Mouse (Mus musculus) thymus, postnatal 4 days (tissue): Measurements from ENCODE around the gene Tacr1.
A peak's percentile ranks its signal among the peaks of the same experiment; 100 is the strongest.

Experiments
- DNase-seq: peaks from one replicate; pipeline ENCODE4 v3.0.0; 2021

Tacr1 gene

GRCm38 (mm10) chr6:82525107-82525867 is 123.2 kb downstream of the Tacr1 start:
- DNase-seq, result no peak

- no peak for DNase-seq
Observed at GRCm38 (mm10) chr6:82528631-82529030, 126.5 kb downstream of the Tacr1 start.

GRCm38 (mm10) chr6:82536641-82537040 is 134.5 kb downstream of the Tacr1 start:
- no peak for DNase-seq

GRCm38 (mm10) chr6:82549270-82549669 is 147.1 kb downstream of the Tacr1 start:
- peak; percentile 13 for DNase-seq

GRCm38 (mm10) chr6:82575445-82575844 is 173.3 kb downstream of the Tacr1 start:
- no peak for DNase-seq

- DNase-seq, result no peak
Observed at GRCm38 (mm10) chr6:82585396-82585795, 183.3 kb downstream of the Tacr1 start.

- DNase-seq, result no peak
Observed at GRCm38 (mm10) chr6:82589387-82589786, 187.3 kb downstream of the Tacr1 start.

GRCm38 (mm10) chr6:82595461-82596090 is 193.4 kb downstream of the Tacr1 start:
- DNase-seq, result no peak

- DNase-seq, result no peak
Observed at GRCm38 (mm10) chr6:82603228-82603627, 201.1 kb downstream of the Tacr1 start.

- DNase-seq, result peak; percentile 53
Observed at GRCm38 (mm10) chr6:82603665-82604064, 201.5 kb downstream of the Tacr1 start.

- DNase-seq, result no peak
Observed at GRCm38 (mm10) chr6:82604791-82605190, 202.7 kb downstream of the Tacr1 start.

GRCm38 (mm10) chr6:82608756-82609155 is 206.6 kb downstream of the Tacr1 start:
- DNase-seq, result no peak

GRCm38 (mm10) chr6:82609339-82609926 is 207.3 kb downstream of the Tacr1 start:
- no peak for DNase-seq
